Mouse (Mus musculus) left cerebral cortex, adult 2 months (tissue): ENCODE measurements around the gene Syngr4. TPM values are rescaled to one million over a fixed set of nuclear protein-coding genes. Genes with fewer than 3 reads are reported as not detected.

Source experiments
- DNase-seq, 2 experiments: peaks; one replicate each; pipeline ENCODE4 v3.0.0; 2021 to 2022; ENCODE audit warnings: low spot score in 2 of 2, mixed read lengths in 1 of 2; ENCODE audit errors: extremely low spot score in 1 of 2
- H3K27ac ChIP-seq: fragments of 200-600 bp; 2 replicates; pipeline ENCODE4 v1.8.1; 2022
- H3K4me3 ChIP-seq: fragments of 200-600 bp; 2 replicates; pipeline ENCODE4 v1.8.1; 2022
- CTCF ChIP-seq: fragments of 200-600 bp; IDR thresholded peaks from 2 replicates; pipeline ENCODE4 v1.8.1; 2022; ENCODE audit warnings: antibody characterized with exemption, mild to moderate bottlenecking, moderate library complexity
- intact Hi-C: fragments of 180-260 bp; cut with DNase I; formaldehyde crosslinking; loops from one replicate; pipeline ENCODE4 v1.15.1; 2025
- total RNA-seq, 2 experiments: library from RNA; stranded (reverse); gene quantifications; 2 replicates each; pipeline ENCODE4 v1.2.3; 2021

The Syngr4 gene
- total RNA-seq, 2 experiments from 2014 or later, result not detected

- TF ChIP-seq CTCF, result no peak
- DNase-seq, result no peak
- Histone ChIP-seq H3K4me3 (no peak overlapping the region), H3K27ac (peak overlapping the region; percentile 89; the same call in 1 of the 2 replicates)
- intact Hi-C loops, result loop anchor here (2.0 kb wide), 1 partner anchor 25 kb away; the partner anchor contains the start of genes Syngr4 and Tmem143
These were observed 25.6 kb upstream of the Syngr4 start for GRCm38 (mm10) chr7:45921950-45922600.

- TF ChIP-seq CTCF, result no peak
- Histone ChIP-seq H3K4me3 (no peak within 1 kb of the TSS), H3K27ac (peak within 1 kb of the TSS; percentile 89; the same call in 1 of the 2 replicates)
- intact Hi-C loops, result no loop called here
- DNase-seq, result no peak
These were observed 24.7 kb upstream of the Syngr4 start, which contains the start of gene Emp3 for GRCm38 (mm10) chr7:45921242-45921621. Gene Emp3 (minus strand): TSS chr7:45921404.

- peak in 1 of 2 experiments; percentile 36 for DNase-seq
- intact Hi-C loops, result no loop called here
- Histone ChIP-seq H3K4me3 (no peak overlapping the region), H3K27ac (peak overlapping the region; percentile 36; the same call in 1 of the 2 replicates)
- no peak for TF ChIP-seq CTCF
These were observed 24.2 kb upstream of the Syngr4 start for GRCm38 (mm10) chr7:45920583-45921241.

GRCm38 (mm10) chr7:45919761-45920160 lies 23.2 kb upstream of the Syngr4 start:
- intact Hi-C loops, result no loop called here
- no peak for TF ChIP-seq CTCF
- Histone ChIP-seq H3K27ac (no peak overlapping the region), H3K4me3 (no peak overlapping the region)
- DNase-seq, result no peak

GRCm38 (mm10) chr7:45919083-45919671 lies 22.7 kb upstream of the Syngr4 start:
- peak; percentile 48 for TF ChIP-seq CTCF

GRCm38 (mm10) chr7:45917926-45918325 lies 21.4 kb upstream of the Syngr4 start:
- DNase-seq, result no peak
- intact Hi-C loops, result no loop called here
- Histone ChIP-seq H3K4me3 (no peak overlapping the region), H3K27ac (no peak overlapping the region)
- TF ChIP-seq CTCF, result no peak

More at GRCm38 (mm10) chr7:45919083-45919671, 22.7 kb upstream of the Syngr4 start:
- Histone ChIP-seq H3K4me3 (no peak overlapping the region), H3K27ac (no peak overlapping the region)
- DNase-seq, result no peak
- intact Hi-C loops, result no loop called here

- Histone ChIP-seq H3K27ac (peak overlapping the region; percentile 82), H3K4me3 (peak overlapping the region; percentile 48)
- intact Hi-C loops, result no loop called here
- TF ChIP-seq CTCF, result no peak
- no peak for DNase-seq
These were observed 20.6 kb upstream of the Syngr4 start for GRCm38 (mm10) chr7:45917004-45917704.

- peak; percentile 52 to 75 for DNase-seq
- intact Hi-C loops, result no loop called here
- H3K27ac ChIP-seq, result peak overlapping the region; percentile 86
- peak overlapping the region; percentile 48 for H3K4me3 ChIP-seq
- no peak for TF ChIP-seq CTCF
These were observed 19.8 kb upstream of the Syngr4 start for GRCm38 (mm10) chr7:45916056-45917003.

- intact Hi-C loops, result no loop called here
- no peak for TF ChIP-seq CTCF
- DNase-seq, result no peak
These were observed 18.5 kb upstream of the Syngr4 start for GRCm38 (mm10) chr7:45915011-45915410.

GRCm38 (mm10) chr7:45914067-45914466 lies 17.6 kb upstream of the Syngr4 start:
- DNase-seq, result no peak
- Histone ChIP-seq H3K27ac (no peak overlapping the region), H3K4me3 (no peak overlapping the region)
- intact Hi-C loops, result no loop called here
- no peak for TF ChIP-seq CTCF

More at GRCm38 (mm10) chr7:45915011-45915410, 18.5 kb upstream of the Syngr4 start:
- no peak overlapping the region for H3K27ac ChIP-seq
- H3K4me3 ChIP-seq, result no peak overlapping the region

- TF ChIP-seq CTCF, result no peak
- no peak for DNase-seq
- H3K27ac ChIP-seq, result no peak overlapping the region
- H3K4me3 ChIP-seq, result no peak overlapping the region
- intact Hi-C loops, result no loop called here
These were observed 12.6 kb upstream of the Syngr4 start for GRCm38 (mm10) chr7:45909145-45909544.
